Mouse (Mus musculus) kidney, adult 9 months (tissue): ENCODE measurements around the gene Lmntd2.
A peak's percentile ranks its signal among the peaks of the same experiment; 100 is the strongest.
"Not testable (repeated sequence)": the region's sequence is repeated elsewhere in the genome, so short reads cannot be mapped to it uniquely, and the experiment has no call there.

Experiments used
- DNase-seq: peaks from one replicate; pipeline ENCODE4 v3.0.0; 2022

The Lmntd2 gene

DNA sequence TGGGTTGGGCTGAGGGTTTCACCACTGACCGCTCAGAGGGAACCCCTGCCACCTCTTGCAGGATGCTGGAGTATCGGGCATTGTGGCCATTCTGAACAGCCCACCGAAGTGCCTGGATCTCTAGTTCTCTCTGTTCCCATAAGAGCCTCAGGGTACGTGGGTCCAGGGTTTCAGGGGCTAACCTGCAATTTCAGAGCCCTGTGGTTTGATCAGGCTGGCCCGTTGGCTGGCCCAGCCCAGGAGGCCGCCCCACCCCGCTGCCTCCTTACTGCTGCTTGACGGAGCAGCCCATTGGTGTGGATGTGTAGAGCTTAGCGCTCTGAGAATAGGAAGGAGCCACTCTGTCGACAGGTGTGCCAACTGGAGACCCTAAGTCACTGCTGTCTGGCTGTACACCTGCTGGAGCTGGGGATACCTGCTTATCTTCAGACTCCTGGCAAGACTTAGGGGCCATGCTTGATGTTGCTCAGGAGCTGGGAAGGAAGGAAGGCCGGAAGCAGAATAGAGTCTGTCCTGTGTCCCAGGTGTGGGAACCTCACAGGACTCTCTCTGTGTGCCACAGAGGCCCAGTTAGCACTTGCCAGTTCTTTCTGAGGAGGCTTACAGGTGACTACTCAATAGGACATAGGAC lies at the start of gene Lmntd2:
Gene Lmntd2 (minus strand): TSS at position 476 of the 631 bp plus-strand sequence.
- no peak for DNase-seq

DNA sequence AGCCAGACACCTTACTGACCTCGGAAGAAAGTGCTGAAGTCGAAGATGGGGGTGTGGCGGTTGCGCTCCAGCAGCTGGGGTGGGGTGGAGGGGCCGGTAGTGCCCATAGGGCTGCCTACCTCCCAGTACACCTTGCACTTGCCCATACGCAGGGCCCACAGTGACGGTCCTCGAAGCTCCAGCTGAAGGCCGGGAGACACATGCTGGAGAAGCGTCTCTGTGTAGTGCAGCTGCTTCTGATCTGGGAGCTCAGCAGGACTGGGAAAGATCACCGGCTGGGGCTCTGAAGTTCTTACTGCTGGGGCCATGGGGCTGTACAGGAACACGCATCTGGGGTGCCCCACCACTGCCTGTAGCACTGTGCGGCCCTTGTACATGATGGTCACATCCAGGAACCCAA lies 49.8 kb upstream of the Lmntd2 start:
- DNase-seq = no peak

DNA sequence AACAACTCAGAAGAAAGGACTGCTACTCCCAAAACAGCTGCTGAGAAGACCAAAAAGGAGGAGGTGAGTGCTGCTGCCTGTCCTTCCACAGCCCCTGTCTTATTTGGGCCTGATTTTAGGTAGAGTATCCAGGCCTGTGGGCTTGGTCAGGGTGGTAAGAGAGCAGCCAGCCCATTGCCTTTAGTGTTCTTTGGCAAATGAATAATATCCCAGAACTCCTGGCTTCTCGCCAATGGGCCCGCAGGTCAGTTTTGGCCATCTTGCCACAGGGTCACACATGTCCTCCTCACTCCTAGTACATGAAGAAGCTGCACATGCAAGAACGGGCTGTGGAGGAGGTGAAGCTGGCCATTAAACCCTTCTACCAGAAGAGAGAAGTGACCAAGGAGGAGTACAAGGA lies 47.6 kb upstream of the Lmntd2 start:
- DNase-seq = no peak

DNA sequence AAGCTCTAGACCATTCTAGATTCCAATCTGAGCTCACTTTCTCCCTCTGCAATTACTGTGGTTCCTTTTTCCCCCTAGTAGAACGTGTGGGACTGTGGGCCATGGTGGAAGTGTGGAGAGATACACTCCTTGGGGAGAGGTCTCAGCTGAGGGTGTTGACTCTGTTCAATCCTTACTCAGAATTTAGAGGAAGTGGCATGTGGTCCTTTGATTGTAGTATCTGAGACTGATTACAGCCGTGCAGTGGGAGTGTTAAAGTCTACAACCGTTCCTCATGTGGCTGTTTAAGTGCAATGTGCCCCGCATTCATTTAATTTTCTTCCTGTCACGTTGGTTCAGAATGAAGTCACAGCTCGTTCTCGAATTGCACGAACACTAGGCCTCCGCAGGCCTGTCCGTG lies 42.3 kb upstream of the Lmntd2 start:
- no peak for DNase-seq

DNA sequence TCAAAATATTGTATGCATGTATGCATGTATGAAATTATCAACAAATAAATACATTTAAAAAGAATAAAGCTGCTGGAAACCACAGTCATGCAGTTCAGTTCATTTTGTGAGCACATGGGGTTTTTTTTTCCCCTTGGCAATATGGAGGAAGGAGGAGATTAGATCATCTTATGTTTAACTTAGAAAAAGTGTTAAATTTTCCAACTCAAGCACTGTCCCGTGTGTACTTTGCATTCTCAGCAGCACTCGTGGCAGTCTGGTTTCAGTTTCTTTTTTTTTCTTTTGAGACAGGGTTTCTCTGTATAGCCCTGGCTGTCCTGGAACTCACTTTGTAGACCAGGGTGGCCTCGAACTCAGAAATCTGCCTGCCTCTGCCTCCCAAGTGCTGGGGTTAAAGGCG lies 36.6 kb upstream of the Lmntd2 start:
- DNase-seq = not testable (repeated sequence)

DNA sequence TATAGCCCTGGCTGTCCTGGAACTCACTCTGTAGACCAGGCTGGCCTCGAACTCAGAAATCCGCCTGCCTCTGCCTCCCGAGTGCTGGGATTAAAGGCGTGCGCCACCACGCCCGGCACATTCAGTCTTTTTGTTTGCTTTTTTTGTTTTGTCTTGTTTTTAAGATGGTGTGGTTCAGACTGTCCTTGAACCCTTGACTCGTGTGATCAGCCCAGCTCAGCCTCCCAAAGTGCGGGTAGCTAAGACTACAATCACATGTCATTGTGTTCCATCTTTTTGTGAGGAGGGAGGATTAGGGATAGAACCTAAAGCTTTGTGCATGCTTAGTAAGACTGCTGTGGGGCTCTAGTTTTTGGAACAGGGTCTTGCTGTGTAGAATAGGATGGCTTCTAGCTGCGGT lies 17.7 kb upstream of the Lmntd2 start:
- DNase-seq = no peak

DNA sequence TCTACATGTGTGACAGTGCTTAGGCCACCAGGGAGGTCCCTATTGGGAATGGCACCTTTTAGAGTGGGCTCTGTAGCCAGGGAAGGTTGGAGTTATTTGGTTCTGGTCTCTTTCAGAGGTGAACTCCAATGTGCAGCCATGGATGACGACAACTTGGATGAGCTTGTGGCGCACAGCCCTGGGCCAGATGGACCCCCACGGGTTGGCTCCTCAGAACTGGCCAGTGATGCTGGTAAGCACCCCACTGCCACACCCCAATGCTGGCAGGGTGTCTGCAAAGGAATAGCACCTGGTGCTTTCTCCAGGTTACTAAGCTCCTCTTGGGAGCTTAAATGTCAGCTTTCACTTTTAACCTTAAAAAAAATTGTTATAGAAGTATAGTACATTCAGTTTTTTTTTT lies 17.2 kb upstream of the Lmntd2 start:
- no peak for DNase-seq

DNA sequence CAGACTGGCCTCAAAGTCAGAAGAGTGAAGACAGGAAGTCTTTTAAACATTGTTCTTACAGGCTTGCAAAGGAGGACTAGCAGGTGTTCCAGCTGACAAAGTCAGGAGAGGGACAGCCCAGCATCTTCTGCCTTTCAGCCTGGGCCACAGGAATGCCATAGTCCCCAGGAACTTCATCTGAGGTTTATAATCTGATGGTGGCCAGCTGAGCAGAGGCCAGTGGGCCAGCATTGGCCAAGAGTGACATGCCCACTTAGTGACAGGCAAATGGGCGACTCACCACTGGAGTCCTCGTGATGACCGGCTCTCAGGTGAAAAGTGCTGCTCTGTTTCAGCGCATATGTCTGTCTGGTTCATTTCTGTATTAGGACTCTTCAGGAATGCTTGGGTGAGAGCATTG lies 16.7 kb upstream of the Lmntd2 start:
- DNase-seq = no peak

DNA sequence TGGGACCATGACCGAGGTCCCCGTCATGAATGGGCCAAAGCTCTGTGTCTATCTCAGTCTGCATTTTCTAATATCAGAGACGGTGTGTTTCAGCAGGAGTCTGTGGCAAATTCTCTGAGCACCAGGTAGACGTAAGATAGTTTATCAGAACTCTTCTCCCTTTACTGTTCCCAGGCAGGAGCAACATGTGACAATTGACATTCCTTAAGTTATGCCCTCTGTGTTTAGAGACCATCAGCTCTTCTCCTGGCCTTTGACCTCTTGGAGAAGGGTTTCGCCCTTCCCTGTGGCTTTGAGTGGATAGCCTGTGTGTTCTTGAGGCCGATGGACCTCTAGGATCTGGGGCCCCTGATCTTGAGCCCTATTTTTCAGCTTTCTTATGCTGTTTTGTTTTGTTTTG lies 15.8 kb upstream of the Lmntd2 start:
- no peak for DNase-seq

DNA sequence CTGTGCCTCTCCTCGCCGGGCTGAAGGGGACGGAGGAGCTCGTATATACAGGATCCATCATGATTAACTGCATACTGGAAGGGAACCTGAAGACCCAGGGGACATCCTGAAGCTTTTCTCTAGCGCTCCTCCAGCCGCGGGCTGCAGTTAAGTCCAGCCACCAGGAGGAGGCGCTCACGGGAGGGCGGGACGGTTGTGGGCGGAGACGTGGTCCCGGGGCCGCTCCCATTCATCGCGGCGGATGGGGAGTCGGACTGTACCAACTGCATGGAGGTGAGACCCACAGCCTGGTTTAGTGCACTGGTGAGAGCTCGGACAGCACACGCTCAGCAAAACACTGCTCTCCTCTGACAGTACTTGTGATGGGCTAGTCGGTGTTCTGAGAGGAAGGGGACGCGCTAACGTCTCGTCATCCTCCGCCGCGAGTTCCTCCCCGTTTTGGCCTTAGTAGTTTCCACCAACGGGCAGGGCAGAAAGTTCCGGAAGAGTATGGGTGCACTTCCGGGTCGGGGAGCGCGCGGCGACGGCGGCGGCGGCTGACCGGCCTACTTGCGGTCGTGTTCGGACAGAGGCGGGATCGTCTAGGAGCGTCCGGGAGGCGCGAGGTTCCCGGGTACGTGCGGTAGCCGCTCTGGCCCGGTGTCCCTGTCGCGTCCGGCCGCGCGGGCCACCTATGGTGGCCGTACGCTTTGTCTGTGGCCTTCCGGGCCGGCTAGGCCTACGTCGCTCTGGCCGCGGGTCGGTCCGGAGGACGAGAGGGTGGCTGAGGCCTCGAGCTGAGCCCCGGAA lies 14.6 kb upstream of the Lmntd2 start, which contains the start of gene Phrf1:
Gene Phrf1 (plus strand): TSS at position 506 of the 789 bp plus-strand sequence.
- DNase-seq = peak; percentile 90

DNA sequence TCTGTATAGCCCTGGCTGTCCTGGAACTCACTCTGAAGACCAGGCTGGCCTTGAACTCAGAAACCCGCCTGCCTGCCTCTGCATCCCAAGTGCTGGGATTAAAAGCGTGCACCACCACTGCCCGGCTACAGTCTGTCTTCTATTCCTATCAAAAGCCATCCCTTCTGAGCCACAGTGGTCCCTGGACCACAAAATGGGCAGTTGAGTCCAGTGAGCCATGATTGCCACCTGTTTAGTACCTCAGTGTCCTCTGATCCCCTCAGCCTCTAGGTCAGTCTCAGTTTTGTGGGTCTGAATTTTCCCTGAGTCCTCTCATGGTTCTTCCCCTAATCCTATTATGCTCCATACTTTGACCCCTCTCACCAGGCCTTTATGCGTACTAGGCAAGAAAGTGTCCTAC lies 13.9 kb upstream of the Lmntd2 start:
- DNase-seq = no peak

DNA sequence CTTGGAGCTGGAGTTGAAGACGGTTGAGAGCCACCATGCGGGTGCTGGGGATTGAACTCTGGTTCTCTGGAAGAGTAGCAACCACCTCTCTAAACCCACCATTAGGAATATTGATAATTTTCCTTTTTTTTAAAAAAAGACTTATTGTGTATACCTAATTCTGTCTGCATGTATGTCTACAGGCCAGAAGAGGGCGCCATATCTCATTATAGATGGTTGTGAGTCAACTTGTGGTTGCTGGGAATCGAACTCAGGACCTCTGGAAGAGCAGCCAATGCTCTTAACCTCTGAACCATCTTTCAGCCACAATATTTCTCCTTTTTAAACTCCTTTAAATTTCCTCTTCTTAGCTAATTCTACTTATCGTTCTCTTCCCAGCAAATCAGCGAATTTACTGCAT lies 12.7 kb upstream of the Lmntd2 start:
- no peak for DNase-seq

DNA sequence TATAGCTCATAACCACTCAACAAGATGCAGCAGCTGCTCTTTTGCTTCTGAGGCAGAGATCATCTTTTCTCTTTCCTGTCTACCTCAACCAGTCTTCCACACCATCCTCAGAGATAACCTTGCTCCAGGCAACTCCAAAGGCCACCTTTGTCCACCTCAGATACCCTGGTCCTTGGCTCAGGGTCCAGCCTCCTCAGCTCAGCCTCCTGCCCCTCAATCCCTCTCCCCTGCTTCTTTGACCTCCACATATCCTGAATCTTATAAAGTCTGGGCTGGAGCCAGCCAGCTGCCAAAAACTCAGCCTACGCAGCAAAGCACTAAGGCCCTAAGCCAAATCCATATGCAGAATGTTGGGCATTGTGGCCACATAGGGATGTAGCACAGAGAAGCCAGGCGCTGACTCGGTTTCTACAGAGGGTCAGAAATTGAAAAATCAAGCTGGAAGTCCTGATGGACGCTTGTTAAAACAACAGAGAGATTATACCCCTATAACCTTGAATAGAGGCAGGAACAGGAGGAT lies 8.9 kb upstream of the Lmntd2 start:
- no peak for DNase-seq

DNA sequence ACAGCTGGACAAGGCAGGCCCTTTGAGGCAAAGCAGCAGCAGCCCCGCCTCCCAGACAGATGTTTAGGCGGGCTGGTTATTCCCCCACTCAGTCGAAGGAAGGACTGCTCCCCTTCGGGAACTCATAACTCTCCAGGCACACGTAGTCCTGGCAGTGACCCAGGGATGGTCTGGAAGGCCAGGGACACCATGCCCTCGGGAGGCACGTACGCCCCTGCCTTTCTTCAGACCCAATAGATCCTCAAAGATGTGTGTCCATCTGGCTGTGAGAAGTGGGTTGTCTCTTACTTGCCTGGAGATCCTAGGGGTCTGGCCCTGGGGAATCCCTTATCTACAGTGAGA lies 8.2 kb upstream of the Lmntd2 start:
- no peak for DNase-seq

DNA sequence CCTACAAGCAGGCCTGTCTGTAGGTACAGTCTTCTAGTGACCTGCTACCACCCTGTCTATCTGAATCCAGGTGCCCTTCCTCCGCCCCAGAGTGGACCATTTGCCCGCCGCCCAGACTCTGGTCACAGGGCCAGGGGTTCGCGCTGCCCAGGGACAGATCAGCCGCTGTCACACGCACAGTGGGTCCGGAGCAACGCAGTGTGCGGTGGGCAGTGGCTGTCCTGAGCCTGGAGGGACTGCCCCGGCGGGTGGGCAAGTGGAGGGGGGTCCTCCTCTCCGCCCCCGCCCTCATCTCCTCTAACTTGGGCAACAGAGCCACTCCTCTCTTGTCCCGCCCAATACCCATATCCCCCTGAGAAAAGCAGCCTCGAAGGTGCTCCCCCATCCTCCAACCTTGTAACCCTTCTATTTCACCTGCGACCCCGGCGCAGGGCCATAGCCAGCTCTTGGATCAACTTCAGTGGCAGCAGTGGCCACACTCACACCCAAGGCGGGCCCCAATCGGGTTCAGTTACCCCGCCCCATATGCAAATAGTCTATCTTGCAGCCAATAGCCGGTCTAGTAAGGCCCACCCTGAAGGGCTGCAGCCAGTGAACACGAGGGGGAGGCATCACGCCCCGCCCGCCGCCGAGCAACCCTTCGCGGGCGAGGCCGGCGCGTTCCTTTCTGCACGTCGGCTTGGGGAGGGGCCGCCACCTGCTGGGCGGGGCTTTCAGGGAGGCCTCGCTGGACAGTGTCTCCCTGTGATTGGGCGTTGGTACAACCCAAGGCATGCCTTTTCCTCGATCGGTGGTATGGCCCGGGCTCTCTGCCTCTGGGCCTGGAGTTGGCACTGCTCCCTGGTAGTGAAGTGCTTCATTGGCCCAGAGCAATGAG lies 7.6 kb upstream of the Lmntd2 start:
- peak; percentile 99 for DNase-seq

DNA sequence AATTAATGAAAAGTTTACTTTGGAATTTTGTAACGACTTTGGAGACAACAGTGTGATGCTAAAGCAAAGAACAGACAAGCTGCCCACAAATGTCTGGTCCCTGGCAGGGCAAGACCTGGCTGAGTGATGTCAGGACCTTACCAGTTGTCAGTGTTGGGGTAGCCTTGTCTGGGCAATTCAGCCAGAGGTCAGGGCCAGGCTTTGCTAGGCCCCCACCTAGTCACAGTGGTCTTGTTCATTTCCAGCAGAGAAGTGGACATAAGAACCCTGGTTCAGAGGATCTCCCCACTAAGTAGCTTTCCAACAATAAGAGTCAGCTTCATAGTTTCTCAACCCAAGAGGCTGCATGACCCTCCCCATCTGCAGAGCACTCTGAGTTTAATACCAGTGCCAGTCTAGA lies 6.5 kb upstream of the Lmntd2 start:
- no peak for DNase-seq

DNA sequence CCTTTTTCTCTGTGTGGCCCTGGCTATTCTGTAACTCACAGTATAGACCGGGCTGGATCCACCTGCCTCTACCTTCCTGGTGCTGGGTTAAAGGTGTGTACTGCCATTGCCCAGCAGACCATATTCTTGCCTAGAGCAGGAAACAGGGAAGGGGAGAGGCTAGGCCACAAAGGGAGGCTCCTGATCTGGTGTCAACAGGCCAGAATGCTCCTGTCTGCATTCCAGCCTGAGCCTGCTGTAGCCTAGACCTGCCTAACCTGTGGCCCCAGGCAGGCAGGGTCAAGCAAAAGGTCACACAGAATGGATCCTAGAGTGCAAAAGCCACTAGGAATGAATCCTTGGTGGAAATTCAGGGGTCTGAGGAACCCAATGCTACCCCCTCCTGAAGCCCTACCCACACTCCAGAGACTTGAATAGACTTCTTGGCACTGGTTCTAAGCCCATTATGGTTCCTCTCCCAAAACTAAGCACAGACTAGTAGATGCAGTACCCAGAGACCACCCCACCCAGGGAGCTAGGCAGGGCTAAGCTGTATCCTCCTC lies 5.7 kb upstream of the Lmntd2 start:
- DNase-seq = no peak

DNA sequence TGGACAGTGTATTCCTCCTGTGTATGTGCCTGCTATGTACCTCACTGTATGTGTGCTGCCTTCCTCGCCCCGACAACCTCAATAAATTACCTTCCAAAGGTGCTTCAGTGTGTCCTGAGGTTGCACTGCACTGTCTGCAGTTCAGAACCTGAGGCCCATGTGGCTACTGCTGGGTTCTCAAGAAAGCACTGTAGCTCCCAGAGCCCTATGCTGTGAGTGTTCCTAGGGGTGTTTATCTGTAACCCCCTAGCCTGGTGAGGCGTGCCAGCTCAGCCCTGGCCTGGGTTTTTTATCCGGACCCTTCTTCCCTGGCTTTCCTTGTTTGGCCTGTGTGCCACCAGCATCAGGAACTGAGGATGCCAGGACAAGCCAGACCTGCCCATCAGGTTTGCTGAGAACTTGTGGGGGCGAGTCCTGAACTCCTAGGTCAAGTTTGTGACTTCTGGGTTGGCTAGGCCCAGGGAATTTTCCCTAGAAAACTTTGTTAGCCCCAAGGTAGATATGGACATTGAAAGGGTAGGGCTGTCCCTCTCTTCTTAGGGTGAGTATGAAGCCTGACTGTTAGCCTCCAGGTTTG lies 4.8 kb upstream of the Lmntd2 start:
- no peak for DNase-seq

DNA sequence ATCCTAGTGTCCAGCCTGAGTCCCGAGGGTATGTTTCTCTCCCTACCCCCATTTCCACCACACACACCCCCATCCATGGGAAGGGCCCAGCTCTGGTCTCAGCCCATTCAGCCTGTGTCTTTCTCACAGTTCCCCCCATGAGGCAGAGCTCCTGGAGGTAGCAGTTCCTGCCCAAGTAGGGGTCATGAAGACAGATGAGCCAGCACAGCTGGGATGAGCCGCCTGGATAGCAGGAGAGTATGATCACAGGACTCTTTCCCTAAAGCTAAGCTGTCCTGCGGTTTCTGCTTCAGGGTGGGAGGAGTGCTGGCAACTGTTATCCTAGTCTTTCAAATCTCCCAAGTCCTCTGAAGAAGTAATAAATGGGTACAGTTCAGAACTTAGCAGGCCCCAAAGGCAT lies 4.3 kb upstream of the Lmntd2 start:
- no peak for DNase-seq

DNA sequence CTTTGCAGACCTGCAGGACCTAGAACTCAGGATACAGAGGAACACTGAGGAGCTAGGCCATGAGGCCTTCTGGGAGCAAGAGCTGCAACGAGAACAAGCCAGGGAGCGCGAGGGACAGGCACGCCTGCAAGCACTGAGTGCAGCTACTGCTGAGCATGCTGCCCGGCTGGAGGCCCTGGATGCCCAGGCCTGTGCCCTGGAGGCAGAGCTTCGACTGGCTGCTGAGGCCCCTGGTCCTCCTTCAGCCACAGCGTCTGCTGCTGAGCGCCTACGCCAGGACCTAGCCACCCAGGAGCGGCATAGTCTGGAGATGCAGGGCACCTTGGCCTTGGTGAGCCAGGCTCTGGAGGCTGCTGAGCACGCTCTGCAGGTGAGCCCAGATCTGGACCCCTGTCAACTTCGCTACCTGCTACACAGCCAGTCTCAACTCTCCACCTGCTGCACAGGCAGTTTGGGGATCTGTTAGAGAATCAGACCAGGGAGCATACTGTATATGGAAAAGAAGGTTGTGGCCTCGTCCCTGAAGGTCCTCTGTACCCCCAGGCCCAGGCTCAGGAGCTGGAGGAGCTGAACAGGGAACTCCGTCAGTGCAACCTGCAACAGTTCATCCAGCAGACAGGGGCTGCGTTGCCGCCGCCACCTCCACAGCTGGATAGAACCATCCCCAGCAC lies 3.6 kb upstream of the Lmntd2 start:
- no peak for DNase-seq

DNA sequence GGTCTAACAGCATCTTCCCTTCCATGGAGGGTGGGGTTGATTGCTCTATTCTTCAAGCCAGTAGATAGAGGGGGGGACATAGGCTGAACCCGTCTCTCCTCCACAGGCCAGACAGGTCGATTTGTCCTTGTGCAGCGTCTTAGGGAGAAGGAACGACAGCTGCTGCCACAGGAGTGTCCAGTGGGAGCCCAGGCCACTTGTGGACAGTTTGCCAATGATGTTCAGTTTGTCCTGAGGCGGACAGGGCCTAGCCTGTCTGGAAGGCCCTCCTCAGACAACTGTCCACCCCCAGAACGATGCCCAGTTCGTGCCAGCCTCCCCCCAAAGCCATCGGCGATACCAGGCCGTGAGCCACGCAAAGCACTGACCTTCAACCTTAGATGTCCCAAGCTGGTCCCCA lies 3.0 kb upstream of the Lmntd2 start:
- no peak for DNase-seq
